Mouse (Mus musculus) small intestine, adult 2 months (tissue): ENCODE measurements around the gene Hoxd11. TPM values are rescaled to one million over a fixed set of nuclear protein-coding genes. Genes with fewer than 3 reads are reported as not detected.

Experiments
- H3K27ac ChIP-seq: fragments of 200-500 bp; 2 replicates; pipeline ENCODE4 v1.5.1; 2012; ENCODE audit warnings: low read depth, low read length, control low read depth, inconsistent platforms; ENCODE audit not compliant: insufficient read depth
- H3K27me3 ChIP-seq: fragments of 200-500 bp; 2 replicates; pipeline ENCODE4 v1.6.1; 2012; ENCODE audit warnings: mild to moderate bottlenecking, moderate library complexity, low read length, inconsistent platforms; ENCODE audit not compliant: control insufficient read depth, insufficient read depth
- H3K36me3 ChIP-seq: fragments of 200-500 bp; 2 replicates; pipeline ENCODE4 v1.6.1; 2012; ENCODE audit warnings: mild to moderate bottlenecking, low read length, control low read depth, inconsistent platforms; ENCODE audit not compliant: control insufficient read depth, insufficient read depth
- H3K4me1 ChIP-seq: fragments of 200-500 bp; 2 replicates; pipeline ENCODE4 v1.6.1; 2012; ENCODE audit warnings: low read length, inconsistent platforms, mixed read lengths; ENCODE audit not compliant: control insufficient read depth, insufficient read depth, insufficient read length
- H3K4me3 ChIP-seq: fragments of 200-500 bp; 2 replicates; pipeline ENCODE4 v1.5.1; 2012; ENCODE audit warnings: low read depth, mild to moderate bottlenecking, control low read depth, inconsistent platforms, low read length, moderate library complexity
- CTCF ChIP-seq: fragments of 200-500 bp; IDR thresholded peaks from 2 replicates; pipeline ENCODE4 v1.5.1; 2012; ENCODE audit warnings: low read depth, mild to moderate bottlenecking, control low read depth, inconsistent platforms, low read length, moderate library complexity, mixed read lengths; ENCODE audit not compliant: insufficient replicate concordance, insufficient read length; ENCODE audit errors: extremely low read depth
- POLR2A ChIP-seq: fragments of 200-500 bp; IDR thresholded peaks from 2 replicates; pipeline ENCODE4 v1.6.1; 2012; ENCODE audit warnings: low read depth, mild to moderate bottlenecking, control low read depth, inconsistent platforms, low read length, moderate library complexity
- WGBS: fragments of 180-500 bp; shearing (Covaris S2); methylation state at CpG from one replicate; pipeline ENCODE4 v1.1.7; 2018; 5-methylcytosine and 5-hydroxymethylcytosine counted together
- polyA plus RNA-seq: library from polyadenylated mRNA; depleted of rRNA; stranded (reverse); fragments of >200 nt; gene quantifications from 2 replicates; pipeline ENCODE4 v1.2.3, GENCODE M21; 2012

Gene Hoxd11
- polyA plus RNA-seq, 1 experiment = not detected

DNA sequence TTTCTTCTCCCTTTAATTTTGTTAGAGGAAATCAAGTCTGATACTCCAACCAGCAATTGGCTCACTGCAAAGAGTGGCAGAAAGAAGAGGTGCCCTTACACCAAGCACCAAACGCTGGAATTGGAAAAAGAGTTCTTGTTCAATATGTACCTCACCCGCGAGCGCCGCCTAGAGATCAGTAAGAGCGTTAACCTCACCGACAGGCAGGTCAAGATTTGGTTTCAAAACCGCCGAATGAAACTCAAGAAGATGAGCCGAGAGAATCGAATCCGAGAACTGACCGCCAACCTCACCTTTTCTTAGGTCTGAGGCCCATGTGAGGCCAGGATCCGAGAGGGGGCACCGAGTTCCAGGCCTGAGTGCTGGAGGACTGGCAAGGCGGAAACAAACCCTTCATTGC is 14.7 kb downstream of the Hoxd11 start:
- Histone ChIP-seq H3K27ac (no peak overlapping the region), H3K4me3 (no peak overlapping the region), H3K27me3 (peaks cover 89% of the 10 kb centered on the region), H3K4me1 (peaks cover 5% of the 10 kb centered on the region), H3K36me3 (no peaks in the 10 kb centered on the region)
- 8% methylated on average over 16 of the region's 16 CpGs for WGBS
- no peak for TF ChIP-seq POLR2A
- TF ChIP-seq CTCF = peak; percentile 29; the same call in 1 of the 2 replicates

DNA sequence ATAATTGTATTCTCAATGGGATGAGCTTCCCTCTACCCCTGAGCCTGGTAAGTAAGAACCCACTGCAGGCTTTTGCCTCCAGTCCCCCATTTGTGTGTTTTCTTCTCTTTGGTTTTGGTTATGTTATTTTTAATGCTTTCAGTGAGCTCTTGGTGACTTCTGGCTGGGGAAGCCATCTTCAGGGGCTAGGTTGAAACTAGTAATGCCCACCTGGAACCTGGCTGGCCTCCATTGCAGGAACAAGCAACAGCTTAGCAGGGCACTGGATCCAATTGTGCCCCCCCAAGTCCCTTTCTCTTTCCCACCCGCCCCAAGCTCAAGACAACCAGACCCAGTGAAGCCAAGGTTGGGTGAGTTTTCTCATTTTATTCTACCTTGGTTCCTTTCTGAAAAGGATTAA is 16.0 kb downstream of the Hoxd11 start:
- H3K36me3 ChIP-seq = no peaks in the 10 kb centered on the region
- H3K4me1 ChIP-seq = peaks cover 5% of the 10 kb centered on the region
- H3K4me3 ChIP-seq = no peak overlapping the region
- TF ChIP-seq POLR2A = no peak
- TF ChIP-seq CTCF = no peak
- peaks cover 91% of the 10 kb centered on the region for H3K27me3 ChIP-seq
- no peak overlapping the region for H3K27ac ChIP-seq
- WGBS = 16% methylated on average over 1 of the region's 1 CpGs

DNA sequence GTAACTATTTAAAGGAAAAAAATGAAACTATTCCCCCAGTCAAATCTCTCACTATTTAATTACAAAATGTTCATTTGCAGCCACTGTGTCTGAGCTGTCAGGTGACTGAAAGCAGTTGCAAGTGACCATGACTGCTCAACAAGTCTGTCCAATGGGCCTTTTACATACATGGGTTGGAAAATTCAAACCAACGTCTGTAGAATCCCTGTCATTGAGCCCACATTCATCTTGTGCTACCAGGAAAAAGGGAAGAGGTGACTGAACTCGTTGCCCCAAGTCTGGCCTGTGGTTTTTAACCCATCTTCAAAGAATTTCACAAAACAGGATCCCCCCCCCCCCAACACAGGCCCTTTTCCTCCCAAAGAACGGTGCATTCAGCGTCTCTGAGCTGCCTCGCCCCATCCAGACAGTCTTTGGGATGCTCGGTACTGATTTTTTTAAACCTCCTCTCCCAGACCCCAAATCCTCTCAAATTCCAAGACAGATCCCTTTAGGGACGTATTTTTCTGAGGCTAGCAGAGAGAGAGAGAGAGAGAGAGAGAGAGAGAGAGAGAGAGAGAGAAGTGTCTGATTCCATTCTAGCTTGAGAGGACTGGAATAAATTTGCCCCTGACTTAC is 16.6 kb downstream of the Hoxd11 start:
- TF ChIP-seq POLR2A (no peak), CTCF (no peak)
- no peak overlapping the region for H3K4me3 ChIP-seq
- H3K27me3 ChIP-seq = peaks cover 94% of the 10 kb centered on the region
- WGBS = 15% methylated on average over 7 of the region's 7 CpGs
- H3K27ac ChIP-seq = no peak overlapping the region
- H3K4me1 ChIP-seq = peaks cover 5% of the 10 kb centered on the region
- H3K36me3 ChIP-seq = no peaks in the 10 kb centered on the region

DNA sequence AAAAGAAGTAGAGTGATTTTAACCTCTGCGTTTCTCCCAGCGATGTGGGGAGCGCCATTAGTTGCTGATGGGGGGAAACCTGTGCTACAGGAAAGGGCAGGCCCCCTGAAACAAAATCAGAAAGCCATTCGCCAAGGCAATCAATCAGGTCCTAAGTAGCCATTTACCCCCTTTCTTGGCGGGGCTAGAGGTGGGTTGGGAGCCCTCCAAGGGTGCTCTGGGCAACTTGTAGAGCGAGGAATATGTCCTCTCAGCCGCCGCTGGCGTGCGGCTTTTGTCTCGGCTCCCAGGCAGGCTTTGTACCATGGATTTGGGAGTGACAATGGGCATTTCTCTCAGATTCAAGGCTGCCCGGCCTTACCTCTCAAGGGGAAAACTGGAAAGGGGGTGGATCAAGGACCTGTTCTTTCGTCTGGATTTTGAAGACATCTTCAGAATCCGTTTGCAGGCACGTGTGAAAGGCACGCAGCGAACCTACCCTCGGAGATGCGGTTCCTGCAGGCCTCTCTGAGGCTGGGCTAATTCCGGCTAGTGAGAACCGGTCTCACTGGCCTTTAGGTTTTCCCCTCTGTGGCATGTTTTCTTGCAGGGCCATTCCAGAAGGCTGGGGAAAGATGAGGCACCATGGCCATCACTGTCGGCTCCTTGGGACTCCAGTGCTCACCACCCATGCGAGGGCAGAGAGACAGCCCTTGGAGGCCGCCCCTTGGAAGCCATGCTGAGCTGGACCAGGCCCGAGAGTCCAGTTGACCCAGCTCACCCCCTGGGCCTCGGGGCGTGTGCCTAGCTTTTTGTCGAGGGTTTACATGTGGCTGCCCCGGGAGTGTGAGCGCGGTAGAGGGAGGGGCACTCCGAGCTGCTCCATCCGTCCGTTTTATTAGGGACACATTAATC is 17.3 kb downstream of the Hoxd11 start:
- Histone ChIP-seq H3K36me3 (no peaks in the 10 kb centered on the region), H3K27ac (no peak overlapping the region), H3K27me3 (peaks cover 91% of the 10 kb centered on the region), H3K4me3 (no peak overlapping the region), H3K4me1 (peaks cover 5% of the 10 kb centered on the region)
- TF ChIP-seq CTCF (no peak), POLR2A (no peak)
- 7% methylated on average over 34 of the region's 34 CpGs for WGBS

GRCm38 (mm10) chr2:74697567-74698121 is 18.3 kb downstream of the Hoxd11 start, which contains the start of gene Hoxd9:
Hoxd9 (plus strand) TSS chr2:74697727.
- no peak within 1 kb of the TSS for H3K27ac ChIP-seq
- H3K4me1 ChIP-seq = peaks cover 5% of the 10 kb centered on the region
- H3K4me3 ChIP-seq = peak within 1 kb of the TSS; percentile 62
- 1% methylated on average over 43 of the region's 43 CpGs for WGBS
- no peaks in the 10 kb centered on the region for H3K36me3 ChIP-seq
- TF ChIP-seq POLR2A (no peak), CTCF (no peak)
- H3K27me3 ChIP-seq = peaks cover 86% of the 10 kb centered on the region

DNA sequence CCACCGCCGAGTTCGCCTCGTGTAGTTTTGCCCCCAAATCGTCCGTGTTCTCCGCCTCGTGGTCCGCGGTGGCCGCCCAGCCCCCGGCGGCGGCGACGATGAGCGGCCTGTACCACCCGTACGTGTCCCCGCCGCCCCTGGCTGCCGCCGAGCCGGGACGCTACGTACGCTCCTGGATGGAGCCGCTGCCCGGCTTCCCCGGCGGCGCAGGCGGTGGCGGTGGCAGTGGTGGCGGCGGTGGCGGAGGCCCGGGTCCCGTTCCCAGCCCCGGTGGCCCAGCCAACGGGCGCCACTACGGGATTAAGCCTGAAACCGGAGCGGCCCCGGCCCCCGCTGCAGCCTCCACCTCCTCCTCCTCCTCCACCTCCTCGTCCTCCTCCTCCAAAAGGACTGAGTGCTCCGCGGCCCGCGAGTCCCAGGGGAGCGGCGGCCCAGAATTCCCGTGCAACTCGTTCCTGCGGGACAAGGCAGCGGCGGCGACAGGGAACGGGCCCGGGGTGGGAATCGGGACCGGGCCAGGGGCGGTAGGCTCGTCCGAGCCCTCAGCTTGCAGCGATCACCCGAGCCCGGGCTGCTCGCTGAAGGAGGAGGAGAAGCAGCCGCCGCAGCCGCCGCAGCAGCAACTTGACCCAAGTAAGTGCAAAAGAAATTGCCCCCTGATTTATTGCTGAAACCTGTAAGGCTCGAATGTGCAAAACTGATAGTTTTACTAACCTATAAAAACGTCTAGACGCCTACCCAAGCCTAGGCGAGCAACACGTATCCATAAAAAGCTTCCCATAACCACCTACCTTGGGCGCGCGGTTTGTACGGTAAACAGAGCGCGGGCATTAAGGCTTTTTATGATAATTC is 19.1 kb downstream of the Hoxd11 start:
- no peak overlapping the region for H3K27ac ChIP-seq
- TF ChIP-seq POLR2A (no peak), CTCF (no peak)
- peak overlapping the region; percentile 62 for H3K4me3 ChIP-seq
- H3K4me1 ChIP-seq = peaks cover 5% of the 10 kb centered on the region
- no peaks in the 10 kb centered on the region for H3K36me3 ChIP-seq
- WGBS = 3% methylated on average over 83 of the region's 86 CpGs
- peaks cover 82% of the 10 kb centered on the region for H3K27me3 ChIP-seq
